Mouse (Mus musculus) gastrocnemius, postnatal 10 days (tissue): ENCODE data around the gene Vmn1r21. TPM values are rescaled to one million over a fixed set of nuclear protein-coding genes. Genes with fewer than 3 reads are reported as not detected.
A peak's percentile ranks its signal among the peaks of the same experiment; 100 is the strongest.
"Not testable (repeated sequence)": the region's sequence is repeated elsewhere in the genome, so short reads cannot be mapped to it uniquely, and the experiment has no call there.

ENCODE experiments used
- DNase-seq: peaks from one replicate; pipeline ENCODE4 v3.0.0; 2021; ENCODE audit warnings: mixed read lengths
- long read RNA-seq, 2 experiments: library from polyadenylated mRNA; stranded (forward); transcript quantifications; one replicate each; pipeline ENCODE4 v2.0.0; 2021
- total RNA-seq, 2 experiments: library from RNA; stranded (reverse); gene quantifications; 2 replicates each; pipeline ENCODE4 v1.2.3; 2021

The Vmn1r21 gene
- total RNA-seq = not detected
- long read RNA-seq, experiment 1 = 0 reads
- long read RNA-seq, experiment 2 = 0 reads

DNA sequence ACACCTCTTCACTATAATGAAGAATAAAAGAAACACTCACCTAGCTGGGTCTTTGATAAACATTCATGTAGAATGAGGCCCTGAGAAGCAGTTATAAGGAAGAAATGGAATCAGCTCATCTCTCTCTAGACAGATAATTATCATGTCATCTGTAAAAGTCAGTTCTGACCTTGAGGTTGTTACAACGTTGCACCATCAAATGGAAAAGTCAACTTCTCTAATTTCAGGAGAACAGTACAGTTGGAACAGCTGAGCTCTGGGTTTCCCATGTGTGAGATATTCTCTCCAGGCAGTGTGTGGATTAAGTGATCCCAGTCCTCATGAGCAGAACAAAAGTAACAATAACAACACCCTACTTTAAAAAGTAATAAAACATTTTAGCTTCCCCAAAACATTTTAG lies at the start of gene Vmn1r21:
Vmn1r21 (minus strand) TSS at position 58 of the 400 bp plus-strand sequence.
- no peak for DNase-seq

DNA sequence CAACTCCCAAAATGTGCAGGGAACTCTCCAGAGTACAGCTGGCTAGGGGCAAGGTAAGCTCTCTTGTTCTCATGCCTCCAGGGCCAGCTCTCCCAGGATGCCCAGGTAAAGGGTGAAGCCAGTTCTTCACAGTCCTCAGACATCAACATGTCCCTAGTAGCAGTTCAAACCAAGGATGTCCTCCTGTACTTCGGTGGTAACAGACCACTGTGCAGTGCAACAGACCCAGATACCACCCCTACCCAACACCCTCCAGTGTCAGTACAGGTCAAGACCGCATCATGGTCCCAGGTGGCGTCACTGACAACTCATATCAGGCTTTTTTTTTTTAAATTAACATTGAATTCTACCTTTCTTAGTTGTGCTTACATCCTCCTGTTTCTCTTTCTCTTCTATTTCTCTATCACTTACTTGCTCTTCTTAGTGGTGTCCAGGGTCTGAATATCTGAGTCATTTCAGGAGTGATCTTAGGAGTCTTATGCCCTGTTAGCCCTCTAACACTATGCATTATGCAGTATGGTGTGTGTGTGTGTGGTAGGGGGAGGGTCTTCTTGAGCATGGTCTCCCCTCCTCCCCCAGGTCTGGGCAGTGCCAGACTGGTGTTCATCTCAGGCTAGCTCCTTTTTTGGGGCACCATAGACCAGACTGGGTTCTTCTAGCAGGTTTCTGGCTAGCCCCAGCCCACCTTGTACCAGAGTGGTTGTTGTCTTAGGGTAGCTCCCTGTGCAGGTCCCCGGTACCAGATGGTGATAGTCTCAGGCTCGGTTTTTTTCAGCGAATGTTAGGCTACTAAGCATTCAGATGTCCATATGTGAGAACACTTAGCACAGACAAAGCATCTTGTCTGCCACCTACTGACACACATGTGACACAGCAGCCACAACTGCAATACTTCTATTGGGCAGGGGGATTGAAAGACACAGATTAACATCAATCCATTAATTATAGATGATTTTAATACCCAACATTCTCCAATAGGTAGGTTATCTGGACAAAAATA lies 9.2 kb upstream of the Vmn1r21 start:
- peak; percentile 5 for DNase-seq

DNA sequence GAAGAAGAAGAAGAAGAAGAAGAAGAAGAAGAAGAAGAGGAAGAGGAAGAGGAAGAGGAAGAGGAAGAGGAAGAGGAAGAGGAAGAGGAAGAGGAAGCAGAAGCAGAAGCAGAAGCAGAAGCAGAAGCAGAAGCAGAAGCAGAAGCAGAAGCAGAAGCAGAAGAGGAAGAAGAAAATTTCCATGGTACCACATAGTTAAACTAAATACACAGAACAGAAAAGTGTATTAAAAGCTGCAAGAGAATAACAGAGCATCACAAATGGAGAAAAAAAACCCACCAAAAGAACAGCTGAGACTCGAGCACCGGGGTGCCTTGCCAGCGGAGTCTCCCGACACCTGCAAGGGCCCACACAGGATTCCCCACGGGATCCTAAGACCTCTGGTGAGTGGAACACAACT lies 1.0 kb upstream of the Vmn1r21 start:
- not testable (repeated sequence) for DNase-seq

DNA sequence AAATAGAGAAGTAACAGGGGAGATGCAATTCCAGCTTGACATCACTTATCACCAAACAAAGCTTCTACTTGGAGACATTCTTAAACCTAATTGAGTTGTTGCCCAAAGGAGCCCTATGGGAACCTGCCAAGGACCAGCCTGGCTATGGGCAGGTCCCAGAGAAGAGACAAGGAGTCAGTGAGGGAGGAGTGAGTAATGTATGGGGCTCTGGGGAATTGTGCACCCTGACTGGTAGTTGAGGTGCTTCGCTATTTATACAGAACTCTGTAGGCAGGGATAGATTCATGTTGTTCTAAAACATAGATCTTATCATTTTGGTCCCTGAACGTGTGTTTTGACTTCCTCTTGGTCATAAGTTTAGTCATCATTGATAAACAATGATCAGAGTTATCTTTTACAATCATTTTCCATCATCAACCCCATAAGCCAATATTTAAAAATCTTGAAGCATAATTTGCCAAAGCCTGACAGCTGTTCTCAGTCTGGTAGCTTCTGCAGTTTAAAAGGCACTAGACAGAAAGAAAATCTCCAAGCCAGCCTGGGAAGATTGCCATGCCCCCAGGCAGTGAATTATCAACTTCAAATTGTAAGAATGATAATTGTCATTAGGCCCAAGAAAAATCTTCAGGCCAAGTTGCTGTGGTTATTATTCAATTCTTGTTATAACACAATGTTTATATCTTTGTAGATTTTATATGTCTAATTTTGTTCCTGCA lies 10.3 kb downstream of the Vmn1r21 start:
- DNase-seq = no peak

DNA sequence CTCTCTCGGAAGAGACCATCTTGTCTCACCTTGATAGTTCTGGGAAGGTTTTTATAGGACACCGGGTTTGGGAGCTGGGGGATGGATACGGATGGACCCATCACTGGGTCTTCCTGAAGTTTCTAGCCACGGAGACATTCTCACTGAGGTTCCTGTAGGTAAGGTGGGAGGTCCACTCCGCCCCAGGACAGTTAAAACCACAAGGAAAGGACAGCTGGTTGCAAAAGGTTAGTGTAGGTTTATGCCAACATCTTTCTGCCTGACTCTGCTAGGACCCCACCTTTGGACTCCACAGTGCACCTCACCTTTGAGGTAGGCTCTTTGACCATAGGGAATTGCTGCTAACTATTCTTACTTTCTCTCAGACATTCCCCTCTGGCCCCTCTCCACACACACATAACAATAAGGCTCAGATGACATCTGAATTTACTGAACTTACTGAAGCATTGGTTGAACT lies 24.9 kb downstream of the Vmn1r21 start:
- DNase-seq = no peak

DNA sequence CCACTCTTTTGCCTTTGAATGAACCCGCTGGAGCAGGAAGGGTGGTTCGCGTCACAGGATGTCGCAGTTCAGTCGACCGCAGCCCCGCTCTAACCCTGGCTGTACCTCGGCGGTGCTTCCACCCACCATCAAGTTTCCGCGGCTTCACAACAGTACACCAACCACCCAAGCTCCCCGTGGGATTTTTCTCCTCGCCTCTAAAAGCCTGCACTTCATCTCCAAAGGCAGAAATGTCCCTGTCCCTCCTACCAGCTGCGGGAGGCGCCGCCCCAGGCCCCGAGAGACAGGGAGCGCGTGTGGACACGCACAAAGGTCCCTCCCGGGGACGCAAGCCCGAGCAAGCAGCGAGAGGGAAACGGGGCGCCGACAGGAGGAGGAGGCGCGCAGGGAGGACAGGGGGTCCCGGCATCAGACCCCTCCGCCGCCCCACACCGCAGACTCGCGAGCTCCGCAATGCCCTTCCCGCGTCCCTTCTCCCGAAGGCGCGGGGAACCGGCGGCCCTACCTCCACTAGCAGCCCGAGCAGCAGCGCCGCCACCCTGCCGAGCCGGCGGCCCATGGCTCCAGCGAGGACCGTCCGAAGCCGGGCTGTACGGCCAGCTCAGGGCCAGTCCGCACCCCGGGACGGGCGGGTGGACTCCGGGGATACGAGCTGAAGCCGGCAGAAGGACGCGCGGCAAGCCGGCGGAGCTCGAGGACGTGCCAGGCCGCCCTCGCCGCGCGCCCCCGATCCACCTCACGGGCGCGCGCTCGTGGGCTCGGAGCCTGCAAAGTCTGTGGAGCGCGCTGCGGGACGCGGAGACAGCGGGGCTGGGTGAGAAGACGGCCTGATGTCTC lies 25.5 kb downstream of the Vmn1r21 start, which contains the start of gene Vopp1:
Vopp1 (minus strand) TSS at position 738 of the 837 bp plus-strand sequence.
- peak; percentile 72 for DNase-seq

DNA sequence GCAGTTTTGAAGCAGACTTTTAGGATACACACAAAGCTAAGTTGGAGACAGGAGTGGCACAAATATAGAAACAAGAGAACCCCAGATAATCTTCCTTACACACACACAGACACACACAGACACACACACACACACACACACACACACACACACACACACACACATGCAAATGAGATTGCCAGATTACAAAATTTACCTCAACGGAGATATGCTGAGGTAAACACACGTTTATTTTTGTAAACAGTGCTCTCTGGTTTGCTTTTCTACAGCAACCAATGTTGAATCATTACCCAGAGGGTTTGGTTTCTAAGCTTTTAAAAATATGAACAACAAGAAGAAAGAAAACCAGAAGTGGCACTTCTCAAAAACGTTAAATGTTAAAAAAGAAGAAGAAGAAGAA lies 26.7 kb downstream of the Vmn1r21 start:
- DNase-seq = no peak

DNA sequence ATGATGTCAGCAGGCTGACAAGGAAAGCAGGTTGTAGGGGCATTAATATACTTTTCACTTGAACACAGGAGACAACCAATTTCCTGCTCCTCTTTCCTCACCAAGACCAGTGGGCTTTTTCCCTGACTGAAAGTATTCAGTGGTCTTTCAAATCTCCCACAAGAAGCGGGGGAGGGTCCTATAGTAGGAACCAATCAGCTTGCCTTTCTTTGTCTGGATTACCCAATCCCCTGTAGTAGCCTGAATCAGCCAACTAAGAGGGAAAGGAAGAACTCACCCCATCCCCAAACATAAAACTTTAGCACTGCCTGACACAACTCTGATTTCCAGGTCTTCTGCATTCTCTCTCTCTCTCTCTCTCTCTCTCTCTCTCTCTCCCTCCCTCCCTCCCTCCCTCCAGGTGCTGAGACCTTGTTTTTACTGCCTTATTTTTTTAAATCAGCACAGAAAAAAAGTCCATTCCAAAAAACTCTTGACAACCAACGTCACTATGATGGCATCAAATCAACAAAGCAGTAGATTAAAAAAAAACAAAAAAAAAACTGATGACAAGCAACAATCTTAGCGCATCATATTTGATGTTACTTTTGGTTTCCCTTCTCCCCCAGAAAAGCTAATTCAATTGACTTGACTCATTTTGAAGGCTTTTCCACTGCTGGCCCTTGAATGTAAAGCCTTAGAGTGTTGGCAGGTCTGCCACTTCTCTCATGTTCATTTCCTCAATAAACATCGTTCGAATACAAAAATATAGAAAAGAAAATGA lies 27.3 kb downstream of the Vmn1r21 start:
- no peak for DNase-seq

DNA sequence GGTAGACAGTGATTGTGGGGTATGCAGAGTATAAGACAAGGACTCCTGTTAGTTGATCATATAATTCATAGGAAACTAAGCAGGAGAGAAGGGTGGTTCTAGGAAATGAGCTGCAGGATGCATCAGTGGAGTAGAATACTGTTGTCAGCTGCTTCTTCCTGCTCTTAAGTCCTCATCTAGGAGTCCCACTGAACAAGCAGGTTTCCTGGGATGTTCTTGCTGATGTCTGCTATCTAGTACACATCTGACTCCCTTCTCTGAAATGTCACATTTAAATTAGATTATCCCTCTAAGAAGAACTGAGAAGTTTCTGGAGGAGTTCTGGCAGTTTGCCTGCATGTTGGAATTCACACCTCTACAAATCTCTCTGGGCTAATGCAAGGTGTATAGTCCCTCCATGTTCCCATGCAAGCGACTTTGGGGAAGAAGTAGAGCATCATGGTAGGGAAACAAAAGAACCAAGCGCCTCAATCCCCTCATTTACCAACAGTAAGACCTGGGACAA lies 35.7 kb downstream of the Vmn1r21 start:
- no peak for DNase-seq

DNA sequence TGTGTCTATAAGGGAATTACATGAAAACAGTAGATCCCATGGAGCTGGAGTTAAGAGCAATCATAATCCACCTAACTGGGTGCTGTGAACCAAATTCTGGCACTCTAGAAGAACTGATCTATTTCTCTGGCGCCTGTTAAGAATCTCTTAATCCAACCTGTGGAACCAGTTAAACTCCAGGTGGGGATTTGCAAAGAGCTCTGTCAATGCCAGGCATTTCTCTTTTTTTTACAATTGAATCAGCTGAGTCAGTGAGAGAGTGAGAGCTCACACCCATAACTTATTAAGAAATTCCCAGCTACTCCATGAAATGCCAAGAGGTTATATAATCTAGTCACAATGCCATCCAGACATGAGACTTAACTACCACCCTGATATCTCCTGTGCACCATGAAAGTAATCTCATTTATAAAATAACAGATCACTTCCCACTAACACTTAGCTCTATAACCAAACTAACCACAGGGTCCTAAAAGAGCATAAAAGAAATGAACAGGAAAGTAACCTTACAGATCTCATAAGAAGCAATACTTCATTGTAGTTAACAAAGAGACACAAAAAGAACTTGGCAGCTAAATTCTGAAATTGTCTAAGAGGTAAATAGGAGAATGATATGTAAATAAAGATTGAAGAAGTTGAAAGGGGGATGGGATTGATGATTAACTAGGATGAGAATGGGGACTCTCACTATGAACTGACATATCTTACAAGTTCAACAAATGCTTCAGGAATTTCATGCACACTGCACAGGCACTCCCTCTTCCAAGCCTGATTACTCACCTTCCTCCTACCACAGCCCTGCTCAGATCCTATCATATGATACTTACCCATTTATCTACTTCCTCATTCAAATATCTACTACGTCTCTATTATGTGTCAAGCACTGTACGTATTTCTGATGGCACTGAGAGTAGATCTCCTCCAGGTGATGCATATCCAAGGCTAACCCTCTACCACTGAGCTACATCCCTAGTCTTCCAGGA lies 38.1 kb downstream of the Vmn1r21 start:
- DNase-seq = no peak

DNA sequence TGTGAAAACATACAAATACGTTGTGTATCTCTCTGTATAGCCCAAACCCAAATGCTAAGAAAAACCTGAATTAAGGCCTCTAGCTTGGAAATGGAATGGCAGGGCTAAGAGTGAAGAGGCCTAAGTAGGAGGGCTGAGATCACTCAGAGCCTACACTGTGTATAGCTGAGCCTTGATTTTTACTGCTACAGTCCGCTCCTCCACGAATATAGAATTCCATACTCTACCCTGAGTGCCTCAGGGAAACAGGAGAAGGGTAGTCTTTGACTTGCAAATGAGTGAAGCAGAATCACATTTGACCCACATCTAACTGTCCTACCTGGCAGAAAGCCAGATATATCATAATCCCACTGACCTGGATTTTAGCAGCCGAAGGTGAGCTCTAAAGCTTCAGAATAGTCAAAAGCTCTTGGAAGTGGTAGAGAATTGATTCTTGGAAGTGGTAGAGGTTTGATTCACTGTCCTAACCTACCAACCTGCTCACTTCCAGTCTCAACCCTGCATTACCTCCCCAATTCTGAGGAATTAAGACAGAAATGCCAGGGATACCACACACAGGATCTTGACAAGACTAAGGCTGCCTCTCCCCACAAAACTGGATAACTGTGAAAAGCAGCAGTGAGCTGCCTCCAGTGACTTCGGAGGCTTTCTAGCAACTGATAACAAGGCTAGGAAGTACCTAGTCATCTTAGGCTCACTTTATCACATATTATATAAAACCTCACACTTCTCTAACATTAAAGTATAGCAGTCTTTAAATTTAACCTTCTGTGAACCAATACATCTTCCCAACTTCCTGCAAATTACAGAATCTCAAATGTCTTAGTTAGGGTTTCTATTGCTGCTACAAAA lies 44.7 kb downstream of the Vmn1r21 start:
- DNase-seq = no peak

DNA sequence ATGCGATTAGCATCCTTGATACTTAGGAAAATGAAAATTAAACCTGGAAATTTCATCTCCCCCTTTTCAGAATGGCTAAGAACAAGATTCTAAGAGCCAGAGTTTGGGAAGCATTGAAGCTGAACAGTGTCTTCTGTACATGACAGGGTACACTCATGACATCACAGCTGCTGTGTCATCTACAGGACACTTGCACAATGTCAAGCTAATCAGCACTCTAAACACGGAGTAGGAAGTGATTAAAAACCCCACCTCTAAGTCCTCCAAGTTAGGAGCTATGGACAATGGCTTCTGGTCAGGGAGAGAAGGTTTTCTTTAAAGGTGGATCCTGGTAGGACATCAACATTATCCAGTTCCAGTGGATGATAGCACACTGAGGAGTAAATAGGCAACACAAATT lies 47.0 kb downstream of the Vmn1r21 start:
- DNase-seq = no peak

DNA sequence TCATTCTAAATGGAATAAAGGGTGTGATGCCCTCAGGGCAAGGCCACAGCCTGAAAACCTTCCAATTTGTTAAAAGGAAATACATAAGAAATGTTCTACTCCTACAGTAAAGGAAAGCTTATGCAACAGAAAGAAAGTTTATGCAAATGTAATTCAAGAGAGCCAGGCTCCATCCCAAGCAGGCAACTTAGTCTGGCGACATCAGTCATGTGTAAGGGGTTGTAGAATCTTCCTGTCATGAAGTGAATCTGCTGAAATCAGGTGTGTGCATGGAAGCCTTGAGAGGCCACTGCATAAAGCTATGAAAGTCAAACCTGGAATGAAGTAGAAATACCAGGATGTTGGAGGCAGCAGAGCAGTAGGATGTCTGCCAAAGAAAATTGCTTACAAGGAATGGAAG lies 51.2 kb downstream of the Vmn1r21 start:
- DNase-seq = no peak

DNA sequence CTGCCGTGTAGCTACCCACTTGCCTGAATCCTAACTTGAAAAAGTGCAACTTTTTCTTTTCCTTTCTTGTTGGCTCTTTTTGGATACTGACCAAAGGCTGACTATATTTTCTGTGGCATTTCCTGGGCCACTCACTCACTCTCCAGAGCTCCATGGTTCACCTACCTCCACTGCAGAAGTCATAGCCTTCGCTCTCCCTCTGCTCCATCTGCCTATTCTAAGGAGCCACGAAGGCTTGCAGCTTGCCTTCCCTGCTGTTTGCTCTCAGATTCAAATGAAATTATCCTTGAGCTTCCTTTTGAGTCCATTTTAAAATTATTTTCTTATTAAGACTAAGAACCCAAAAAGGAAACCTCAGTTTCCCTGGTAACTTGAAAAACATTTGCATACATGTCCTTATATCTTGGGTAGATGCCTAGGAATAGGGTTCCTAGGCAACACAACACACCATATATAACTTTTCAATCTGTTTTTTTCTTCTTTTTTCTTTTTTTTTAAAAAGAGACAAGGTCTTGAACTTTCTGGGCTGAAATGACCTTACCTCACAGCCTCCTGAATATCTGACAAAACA lies 53.2 kb downstream of the Vmn1r21 start:
- no peak for DNase-seq

DNA sequence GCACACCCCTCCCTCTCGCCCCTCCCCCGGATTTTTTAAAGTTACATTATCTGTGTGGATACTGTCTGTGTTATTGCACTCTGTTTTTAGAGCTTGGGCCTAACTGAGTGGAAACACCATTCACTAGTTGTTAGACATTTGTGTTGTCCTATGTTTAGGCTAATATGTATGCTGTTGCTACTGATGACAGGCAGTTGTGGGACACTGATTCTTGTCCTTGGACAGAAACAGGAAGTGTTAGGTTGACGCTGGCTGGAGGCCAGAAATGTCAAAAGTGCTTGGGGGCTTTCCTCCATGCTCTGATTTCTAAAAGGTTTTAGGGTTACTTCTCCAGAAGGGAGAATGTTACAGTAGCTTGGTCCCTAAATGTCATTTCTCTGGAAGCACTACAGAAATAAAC lies 54.3 kb downstream of the Vmn1r21 start:
- peak; percentile 14 for DNase-seq
